Mouse (Mus musculus) adrenal gland, postnatal 36 days (tissue): ENCODE measurements around the gene Sec22c. TPM values are rescaled to one million over a fixed set of nuclear protein-coding genes. Genes with fewer than 3 reads are reported as not detected.

Experiments used
- DNase-seq, 2 experiments: peaks; one replicate each; pipeline ENCODE4 v3.0.0; 2021; ENCODE audit warnings: mixed read lengths in 1 of 2
- total RNA-seq, 2 experiments: library from RNA; stranded (reverse); gene quantifications; 2 replicates each; pipeline ENCODE4 v1.2.3; 2021

Sec22c gene
- total RNA-seq, 2 experiments from 2014 or later: 5.2 to 6.3 TPM

DNA sequence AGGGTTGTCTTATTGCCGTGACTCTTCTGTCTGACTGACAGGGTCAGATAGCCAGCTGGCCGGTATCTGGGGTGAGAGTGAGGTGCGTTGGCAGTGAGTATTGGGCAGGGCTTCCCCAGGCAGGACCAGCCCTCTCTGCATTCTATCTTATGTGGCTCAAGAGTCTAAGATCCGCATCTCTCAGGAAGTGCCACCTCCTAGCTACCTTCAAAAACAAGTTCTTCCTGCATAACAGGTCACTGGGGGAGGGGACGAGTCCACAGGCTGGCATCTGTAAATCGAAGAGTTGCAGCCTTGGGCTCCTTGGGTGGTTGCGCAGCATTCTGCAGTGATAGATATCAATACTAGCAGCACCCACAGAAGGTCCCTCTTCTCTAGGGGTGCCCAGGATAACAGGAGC lies 58.3 kb downstream of the Sec22c start:
- DNase-seq: no peak

DNA sequence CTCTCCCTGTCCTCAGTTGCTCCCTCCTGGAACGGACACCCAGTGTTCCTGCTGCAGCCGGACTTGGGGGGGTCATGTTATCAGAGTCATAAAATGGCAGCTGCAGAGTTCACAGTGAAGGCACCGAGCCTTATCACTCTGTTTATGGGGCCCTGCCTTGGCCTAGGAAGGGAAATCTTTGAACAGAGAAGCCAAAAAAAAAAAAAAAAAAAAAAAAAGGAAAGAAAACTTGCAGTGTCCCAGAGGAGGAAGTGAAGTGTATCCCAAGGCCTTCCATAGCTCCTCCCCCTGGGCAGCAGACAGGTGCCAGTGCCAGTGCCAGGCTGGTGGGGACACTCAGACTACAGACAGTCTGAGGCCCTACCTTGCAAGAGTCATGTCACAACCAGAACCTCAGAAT lies 60.4 kb downstream of the Sec22c start:
- DNase-seq: no peak

DNA sequence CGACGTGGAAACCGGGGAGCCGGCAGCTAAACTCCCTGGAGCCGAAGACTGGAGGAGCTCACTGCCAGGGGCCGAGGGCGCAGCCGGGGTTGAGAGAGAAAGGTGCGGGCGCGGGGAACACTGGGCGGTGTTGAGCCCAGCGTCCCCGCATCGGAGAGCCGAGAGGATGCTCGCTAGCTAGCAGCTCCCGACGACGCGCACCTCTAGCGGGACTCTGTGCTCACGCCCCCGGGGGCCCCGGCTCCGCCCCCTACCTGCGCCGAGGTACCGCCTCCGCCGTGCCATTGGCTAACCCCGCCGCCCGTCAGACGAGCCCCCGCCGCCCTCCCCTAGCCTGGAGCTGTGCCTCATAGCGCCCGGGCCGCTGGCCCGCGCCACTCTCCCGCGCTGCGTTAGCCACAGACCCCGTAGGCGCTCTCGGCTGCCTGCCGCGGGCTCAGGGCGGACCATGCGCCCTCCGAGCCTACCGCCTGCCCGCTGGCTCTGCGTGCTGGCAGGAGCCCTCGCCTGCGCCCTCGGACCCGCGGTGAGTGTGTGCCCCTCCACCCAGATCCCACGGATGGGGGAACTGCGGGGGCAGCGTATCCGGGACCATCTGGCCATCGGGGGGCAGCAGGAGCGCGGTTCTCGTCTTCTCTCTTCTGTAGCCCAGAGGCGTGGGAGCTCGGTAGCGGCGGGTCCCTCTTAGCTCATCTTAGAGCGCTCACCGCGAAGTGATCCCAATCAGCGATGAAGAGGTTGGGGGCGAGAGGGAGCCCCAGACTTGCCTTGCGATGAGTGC lies 62.7 kb downstream of the Sec22c start, which contains the start of gene Vipr1:
Vipr1 (plus strand) TSS at position 316 of the 781 bp plus-strand sequence.
- DNase-seq: peak; percentile 71

GRCm38 (mm10) chr9:121642001-121642400 lies 63.3 kb downstream of the Sec22c start, which contains the start of gene Lyzl4:
TSS of gene Lyzl4 (minus strand) at chr9:121642096.
- DNase-seq: peak; percentile 88 to 91

GRCm38 (mm10) chr9:121641235-121641915 lies 63.9 kb downstream of the Sec22c start:
- DNase-seq: no peak

DNA sequence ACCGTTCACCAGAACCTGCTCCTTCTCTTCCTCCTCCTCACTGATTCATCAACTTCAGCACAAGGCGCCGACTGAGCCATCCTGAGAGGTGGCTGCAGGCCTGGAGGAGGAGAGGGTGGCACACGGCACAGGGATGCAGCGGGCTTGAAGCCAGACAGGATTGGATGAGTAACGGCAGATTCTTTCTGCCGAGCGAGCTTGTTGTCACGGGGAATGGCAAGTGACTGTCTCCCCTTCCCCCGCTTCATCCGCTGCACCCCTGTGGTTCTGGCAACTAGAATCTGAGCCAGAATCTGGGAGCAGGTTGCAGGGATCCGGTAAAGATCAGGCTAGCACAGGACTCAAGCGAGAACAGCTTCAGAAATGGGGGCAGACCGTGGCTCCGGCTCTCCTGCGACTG lies 65.5 kb downstream of the Sec22c start:
- no peak for DNase-seq

DNA sequence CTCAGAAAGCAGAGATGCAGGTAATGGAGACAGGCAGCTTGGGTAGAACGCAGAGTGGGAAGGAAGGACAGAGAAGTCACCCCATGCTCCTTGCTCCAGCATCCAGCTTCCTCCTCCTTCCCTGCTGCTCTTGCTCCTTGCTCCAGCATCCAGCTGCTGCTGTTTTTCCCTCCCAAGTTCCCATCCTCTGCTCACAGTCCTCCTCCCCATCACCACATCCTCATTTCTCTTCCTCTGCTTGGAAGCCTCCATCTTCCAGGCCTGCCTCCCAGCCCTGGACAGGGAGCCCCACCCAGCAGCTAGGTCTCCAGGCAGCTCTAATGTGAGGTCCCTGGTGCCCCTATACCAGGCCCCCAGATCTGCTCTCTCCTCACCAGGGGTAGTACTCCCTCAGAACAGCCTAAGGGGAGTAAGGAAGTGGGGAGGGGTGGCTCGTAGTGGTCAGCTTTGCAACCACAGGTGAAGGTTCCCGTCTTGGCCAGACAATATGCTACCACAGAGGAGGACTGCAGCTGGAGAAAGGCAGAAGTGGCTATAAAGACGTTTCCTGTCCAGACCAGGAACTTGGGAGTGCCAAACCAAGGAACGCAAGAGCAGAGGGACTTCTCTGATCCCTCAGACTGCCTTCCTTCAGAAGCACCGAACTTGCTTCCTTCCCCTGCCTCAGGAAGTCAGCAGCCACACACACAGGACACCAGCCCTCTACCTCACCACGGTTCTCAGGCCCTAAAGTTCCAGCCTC lies 69.3 kb downstream of the Sec22c start:
- DNase-seq: no peak

- no peak for DNase-seq
Measured at GRCm38 (mm10) chr9:121633306-121633705, 72.0 kb downstream of the Sec22c start.

- DNase-seq: no peak
Measured at GRCm38 (mm10) chr9:121632891-121633290, 72.4 kb downstream of the Sec22c start.

DNA sequence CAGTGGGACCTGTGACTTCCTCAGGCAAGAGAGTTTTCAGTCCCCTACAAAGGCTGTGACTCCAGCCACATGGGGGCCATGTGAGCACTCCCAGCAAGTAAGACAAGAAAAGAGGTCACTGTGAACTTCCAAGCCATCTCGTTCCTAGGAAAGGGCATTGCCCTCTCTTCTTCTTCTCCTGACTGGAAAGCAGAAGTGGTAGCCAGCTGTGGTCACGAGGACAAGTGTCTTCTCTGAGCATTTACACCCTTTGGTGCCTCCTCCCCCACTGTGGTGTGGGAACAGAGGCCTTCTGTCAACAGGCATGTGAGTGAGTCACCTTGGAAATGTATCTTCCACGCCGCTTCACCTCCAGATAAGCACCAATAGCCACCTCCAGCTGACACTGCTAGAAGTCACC lies 73.3 kb downstream of the Sec22c start:
- no peak for DNase-seq

GRCm38 (mm10) chr9:121630627-121631026 lies 74.7 kb downstream of the Sec22c start:
- DNase-seq: no peak

Other genes starting within 250 kb of the Sec22c start
- under 1 TPM in 1 of 2 experiments, not detected in 1; 0.99 TPM for gene Cck, start 209.8 kb downstream of the Sec22c start, total RNA-seq
- not detected for gene Lyzl4, start 63.4 kb downstream of the Sec22c start, total RNA-seq
- gene Vipr1, start 62.8 kb downstream of the Sec22c start, total RNA-seq: under 1 TPM; 0.26 to 0.40 TPM
- 10 to 100 TPM; 41.6 to 57.2 TPM for gene Ss18l2, start 4.8 kb upstream of the Sec22c start, total RNA-seq
- gene Nktr, start 13.7 kb upstream of the Sec22c start, total RNA-seq: 10 to 100 TPM; 58.2 to 90.2 TPM
- 10 to 100 TPM; 40.5 to 49.7 TPM for gene Zfp651, start 53.8 kb upstream of the Sec22c start, total RNA-seq
- gene Klhl40, start 72.1 kb upstream of the Sec22c start, total RNA-seq: under 1 TPM in 1 of 2 experiments, not detected in 1; 0.16 TPM
- gene Hhatl, start 87.0 kb upstream of the Sec22c start, total RNA-seq: not detected
- gene Ccdc13, start 134.0 kb upstream of the Sec22c start, total RNA-seq: 1 to 10 TPM; 1.0 to 1.1 TPM
- gene Higd1a, start 152.9 kb upstream of the Sec22c start, total RNA-seq: 100 to 1,000 TPM in 1 of 2 experiments, 10 to 100 TPM in 1; 80.9 to 105 TPM
- under 1 TPM; 0.66 to 0.86 TPM for gene Ackr2, start 192.9 kb upstream of the Sec22c start, total RNA-seq
- under 1 TPM; 0.26 to 0.30 TPM for gene Cyp8b1, start 210.8 kb upstream of the Sec22c start, total RNA-seq
- gene Fam198a, start 245.5 kb upstream of the Sec22c start, total RNA-seq: 1 to 10 TPM; 1.4 to 1.5 TPM